Mouse (Mus musculus) testis, adult 2 months (tissue): ENCODE data around the gene Drg1.
"Not testable (repeated sequence)": the region's sequence is repeated elsewhere in the genome, so short reads cannot be mapped to it uniquely, and the experiment has no call there.

Experiments used
- CTCF ChIP-seq: fragments of 200-500 bp; IDR thresholded peaks from 2 replicates; pipeline ENCODE4 v1.5.1; 2012; ENCODE audit warnings: low read depth, mild to moderate bottlenecking, inconsistent platforms, low read length, moderate library complexity; ENCODE audit not compliant: control insufficient read depth, insufficient read depth, insufficient replicate concordance
- POLR2A ChIP-seq: fragments of 200-500 bp; IDR thresholded peaks from 2 replicates; pipeline ENCODE4 v1.6.1; 2012; ENCODE audit warnings: low read depth, mild to moderate bottlenecking, inconsistent platforms, low read length, moderate library complexity; ENCODE audit not compliant: control insufficient read depth

DNA sequence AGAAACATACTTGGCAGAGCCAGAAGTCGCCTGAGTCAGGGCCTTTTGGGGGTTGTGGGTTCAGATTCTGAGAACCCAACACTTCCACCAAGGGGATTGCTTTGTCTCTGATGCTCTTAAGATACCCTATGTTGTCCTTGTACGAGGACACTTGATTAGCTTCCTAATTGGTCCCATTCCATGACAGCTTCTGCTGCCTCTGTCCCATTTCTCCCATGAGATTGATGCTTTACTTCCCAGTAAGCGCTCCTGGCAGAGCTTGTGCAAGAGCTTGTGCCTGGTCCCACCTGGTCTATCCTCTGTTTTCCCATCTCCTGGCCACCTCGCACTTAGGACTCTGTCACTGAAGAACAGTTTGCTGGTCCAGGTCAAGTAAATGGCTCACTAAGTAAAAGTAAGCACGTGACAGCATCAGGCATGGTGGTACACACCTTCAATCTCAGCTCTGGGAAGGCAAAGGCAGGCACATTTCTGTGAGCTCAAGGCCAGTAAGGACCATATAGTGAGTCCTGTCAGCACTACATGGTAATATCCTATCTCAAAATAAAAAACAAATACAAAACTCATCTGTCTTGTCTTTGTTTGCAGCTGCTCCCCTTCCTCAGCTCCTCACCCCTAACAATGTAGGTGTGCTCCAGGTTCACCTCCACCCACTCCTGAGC is 103.8 kb downstream of the Drg1 start:
- TF ChIP-seq CTCF, POLR2A: not testable (repeated sequence)
